Mouse (Mus musculus) cerebellum, postnatal 25 days (tissue): ENCODE results near the gene Dact1.

Source experiments
- DNase-seq, 2 experiments: peaks; one replicate each; pipeline ENCODE4 v3.0.0; 2021; ENCODE audit warnings: mixed read lengths in 2 of 2

Gene Dact1

DNA sequence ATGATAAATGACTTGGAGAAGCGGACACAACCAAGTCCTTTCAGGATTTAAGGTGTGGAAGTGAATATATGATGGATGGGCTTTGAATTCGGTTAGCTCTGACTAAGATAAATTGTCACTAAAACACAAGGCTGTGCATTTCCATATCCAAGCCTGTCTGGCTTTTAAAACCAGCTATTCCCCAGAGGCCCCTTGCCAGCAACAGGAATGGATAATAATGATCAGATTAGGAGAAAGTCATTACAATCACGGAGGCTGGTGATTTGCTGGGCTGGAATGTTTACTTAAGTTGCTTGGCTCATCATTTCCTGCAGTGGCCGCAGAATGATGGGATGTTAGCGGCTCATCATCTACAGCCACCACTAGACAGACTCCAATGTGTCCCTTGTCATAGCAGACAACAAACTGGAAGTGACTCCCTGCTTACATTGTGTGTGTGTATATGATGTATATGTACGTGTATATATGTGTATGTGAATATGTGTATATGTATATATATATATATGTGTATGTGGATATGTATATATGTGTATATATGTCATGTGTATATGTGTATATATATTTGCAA lies 28.3 kb downstream of the Dact1 start:
- no peak for DNase-seq

DNA sequence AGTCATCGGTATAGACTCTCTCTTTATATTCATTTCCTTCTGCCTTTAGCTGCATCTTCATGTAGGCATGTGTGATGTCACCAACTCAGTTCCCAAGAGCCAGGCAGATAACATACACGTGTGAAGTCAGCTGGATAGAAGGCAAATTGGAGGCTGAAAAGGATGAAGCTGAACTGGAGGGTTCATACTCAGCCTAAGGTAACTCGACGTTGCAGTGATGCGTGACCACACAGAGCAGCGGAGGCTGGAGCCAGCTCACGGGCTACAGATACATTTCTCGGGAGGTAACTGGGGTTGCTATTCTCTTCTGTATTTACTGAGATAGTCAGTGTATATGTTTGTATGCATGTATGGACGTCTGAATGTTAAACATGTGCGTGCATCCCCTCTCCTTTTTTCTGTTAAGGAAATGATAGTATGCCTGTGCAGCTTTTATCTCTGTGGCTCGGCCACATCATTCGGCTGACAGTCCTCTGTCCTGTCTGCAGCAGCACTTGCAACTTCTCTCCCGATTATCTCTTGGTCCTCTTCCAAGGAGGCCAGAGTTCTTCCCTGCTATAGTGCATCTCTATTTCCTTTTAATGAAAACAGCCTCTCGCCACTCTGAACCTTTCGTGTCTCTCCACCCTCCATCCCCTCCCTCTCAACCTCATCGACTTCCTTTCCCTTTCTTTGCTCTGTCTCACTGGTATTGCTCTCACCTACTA lies 29.6 kb downstream of the Dact1 start:
- no peak for DNase-seq

DNA sequence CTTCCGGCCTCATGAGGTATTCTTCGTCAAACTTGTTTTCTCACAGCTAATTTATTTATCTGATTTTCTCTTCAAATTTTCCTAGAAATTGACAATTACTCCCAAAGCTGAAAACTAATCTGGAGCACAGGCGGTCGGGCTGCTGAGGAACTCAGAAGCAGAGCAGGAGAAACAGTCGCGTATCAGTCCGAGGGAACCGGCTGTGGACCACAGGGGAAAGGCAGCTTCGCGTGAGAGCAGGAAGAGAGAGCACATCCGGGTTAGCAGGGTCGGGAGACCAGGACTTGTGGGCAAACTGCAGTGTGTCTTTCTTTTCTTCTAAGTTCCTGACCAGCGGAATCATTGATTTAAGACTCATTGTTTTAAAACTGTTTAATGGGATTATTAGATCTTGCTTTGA lies 32.7 kb downstream of the Dact1 start:
- peak in 1 of 2 experiments; percentile 28 for DNase-seq

DNA sequence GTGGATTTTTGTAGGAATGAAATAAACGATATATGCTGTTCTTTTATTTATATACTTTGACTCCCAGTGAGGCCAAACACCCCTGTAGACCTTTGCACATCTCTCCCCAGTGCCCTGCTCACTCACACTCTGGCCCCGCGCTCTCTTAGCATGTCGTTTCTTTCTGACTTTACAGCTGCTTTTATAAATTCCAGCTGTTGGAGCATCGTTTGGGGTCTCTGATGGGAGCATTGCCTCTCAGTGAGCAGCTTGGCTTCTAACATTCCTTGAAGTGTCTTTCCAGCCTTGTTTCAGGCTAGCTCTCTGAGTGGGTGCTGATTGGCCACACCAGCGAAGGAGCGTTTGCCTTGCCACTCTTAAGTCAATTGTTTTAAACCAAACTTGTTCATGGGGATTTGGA lies 35.8 kb downstream of the Dact1 start:
- no peak for DNase-seq

DNA sequence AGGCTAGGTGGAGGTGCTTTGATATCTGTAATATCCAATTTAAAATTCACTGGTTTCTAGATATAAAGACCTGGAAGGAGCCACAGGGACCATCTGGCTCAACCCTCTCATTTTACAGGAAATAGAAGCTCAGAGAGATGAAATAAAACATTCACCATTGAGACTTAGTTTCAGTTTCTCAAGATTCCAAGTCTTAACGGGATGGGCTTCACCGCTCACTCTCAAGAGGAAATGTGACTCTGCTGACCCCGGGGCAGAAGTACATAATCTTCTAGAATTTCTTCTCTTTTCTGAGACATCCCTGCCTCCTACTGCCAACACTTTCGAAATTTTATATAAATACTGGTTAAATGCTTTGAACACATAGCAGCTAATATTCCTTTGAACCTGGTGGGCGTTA lies 36.4 kb downstream of the Dact1 start:
- no peak for DNase-seq

DNA sequence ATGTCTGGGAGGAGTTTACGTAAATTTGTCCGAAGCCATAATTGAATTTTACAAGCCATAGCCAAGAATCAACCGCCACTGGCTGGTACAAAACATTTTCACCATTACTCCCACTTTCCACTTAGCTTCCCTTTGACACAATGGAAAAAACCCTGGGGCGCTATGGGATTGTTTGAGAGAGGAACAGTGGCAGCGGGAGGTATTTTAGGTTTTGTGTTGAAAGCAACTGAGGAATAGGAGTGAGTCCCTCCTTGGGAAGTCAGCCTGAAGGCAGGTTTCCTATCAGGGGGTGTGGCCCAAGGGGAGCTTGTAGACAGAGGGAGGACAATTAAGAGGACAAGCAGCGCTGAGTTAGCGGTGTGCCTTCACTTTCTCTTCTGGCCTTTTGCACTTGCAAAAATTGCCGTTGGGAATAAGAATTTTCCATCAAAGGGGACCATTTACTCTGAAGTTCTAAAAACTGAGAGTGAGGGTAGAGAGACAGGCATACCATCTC lies 38.8 kb downstream of the Dact1 start:
- DNase-seq = no peak

DNA sequence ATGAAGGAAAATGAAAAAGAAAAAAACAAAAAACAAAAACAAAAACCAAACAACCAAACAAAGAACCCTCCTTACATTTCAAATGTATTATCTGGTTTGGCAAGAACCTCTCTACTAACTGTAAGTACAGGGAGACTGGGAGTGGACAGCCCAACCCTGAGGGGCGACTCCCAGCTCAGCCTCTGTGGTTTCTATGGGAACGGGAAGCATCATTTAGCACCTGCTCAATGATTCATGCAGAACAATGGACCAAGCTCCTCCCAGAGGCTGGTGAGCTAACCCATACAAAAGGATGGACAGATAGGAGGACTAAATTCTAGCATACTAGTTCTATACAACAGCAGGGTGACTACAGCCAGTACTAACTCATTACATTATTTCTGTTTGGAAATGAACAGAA lies 40.4 kb downstream of the Dact1 start:
- DNase-seq = no peak

DNA sequence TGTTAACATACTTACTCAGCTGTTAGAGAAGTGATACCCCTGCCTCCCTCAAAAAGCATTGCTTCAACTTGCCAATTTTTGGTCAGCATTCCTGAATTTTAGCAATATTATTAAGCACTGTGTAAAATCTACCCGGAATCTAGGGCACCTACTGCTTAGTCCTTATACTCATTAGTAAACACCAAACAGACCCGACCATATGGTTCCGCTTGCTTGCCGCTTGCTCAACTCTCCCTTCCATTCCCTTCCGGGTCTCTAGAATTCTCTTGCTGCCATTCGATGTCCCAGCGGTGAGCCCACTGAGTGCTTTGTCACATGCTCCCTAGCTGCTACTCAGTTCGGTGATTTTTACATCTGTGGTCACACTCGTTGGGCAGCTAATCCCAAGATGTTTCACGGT lies 45.0 kb downstream of the Dact1 start:
- no peak for DNase-seq

DNA sequence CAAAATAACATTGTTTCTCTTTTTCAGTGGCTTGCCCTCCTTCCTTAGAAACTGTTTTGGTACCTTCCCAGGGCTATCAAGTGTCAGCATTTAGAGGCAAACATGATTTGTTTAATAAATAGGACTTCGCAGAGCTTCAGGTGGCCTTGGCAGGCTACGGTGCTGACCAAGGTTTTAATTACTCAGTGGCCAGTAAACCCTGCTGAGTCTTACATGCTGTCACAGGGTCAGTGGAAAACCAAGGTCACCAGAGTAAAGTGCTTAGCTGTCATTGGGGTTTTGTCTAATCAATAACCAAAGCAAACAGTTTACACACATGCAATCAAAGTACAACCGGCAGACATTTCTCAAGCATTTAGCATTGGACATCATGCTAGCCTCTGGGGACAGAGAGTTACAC lies 45.4 kb downstream of the Dact1 start:
- no peak for DNase-seq

DNA sequence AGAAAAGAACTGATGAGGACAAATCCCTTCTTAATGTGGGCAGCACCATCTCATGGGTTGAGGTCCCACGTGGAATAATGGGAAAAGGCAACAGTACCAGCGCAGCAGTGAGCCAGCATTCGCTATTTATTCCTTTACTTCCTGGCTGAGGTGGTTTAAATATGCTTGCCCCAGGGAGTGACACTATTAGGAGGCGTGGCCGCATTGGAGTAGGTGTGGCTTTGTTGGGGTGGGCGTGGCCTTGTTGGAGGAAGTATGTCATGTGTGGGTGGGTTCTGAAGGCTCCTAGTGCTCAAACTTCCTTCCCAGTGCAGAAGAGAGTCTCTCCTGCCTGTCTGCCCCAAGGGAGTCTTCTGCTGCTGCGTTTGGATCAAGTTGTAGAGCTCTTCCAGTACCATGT lies 51.9 kb downstream of the Dact1 start:
- DNase-seq = no peak

DNA sequence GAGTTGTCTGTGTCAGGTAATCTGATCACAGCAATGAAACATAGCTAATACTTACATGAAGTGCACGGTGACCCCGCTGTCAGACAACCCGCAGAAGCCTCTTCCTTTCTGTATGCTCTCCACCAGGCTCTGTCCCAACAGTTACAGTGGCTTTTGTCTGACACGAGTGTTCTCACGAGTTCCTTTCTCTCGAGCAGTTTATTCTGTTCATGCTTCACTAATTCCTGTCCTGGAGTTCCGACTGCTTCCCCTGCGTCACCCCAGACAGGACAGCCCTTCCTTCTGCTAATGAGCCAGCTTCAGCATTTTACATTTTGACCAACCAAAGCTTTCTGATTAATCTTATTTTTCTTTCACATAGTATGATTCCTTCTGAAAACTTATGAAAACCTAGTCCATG lies 52.7 kb downstream of the Dact1 start:
- no peak for DNase-seq

DNA sequence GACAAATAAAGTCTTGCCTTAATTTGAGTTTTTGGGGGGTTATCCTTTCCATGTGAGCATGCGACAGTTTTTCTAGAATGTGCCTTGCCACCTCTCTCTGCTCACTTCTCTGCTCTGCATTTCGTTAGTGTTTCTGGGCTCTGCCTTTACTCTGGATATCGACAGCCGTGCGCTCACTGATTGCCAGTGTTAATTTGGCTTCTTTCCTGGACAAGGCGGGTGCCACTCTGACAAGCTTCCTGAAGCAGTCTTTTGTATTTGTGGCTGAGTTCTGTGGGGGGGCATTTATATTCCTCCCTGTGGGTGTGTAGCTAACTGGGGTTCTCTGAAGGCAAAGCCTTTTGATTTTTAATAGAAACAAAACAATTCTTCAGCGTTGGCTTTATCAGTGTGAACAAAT lies 54.4 kb downstream of the Dact1 start:
- peak; percentile 39 to 57 for DNase-seq

DNA sequence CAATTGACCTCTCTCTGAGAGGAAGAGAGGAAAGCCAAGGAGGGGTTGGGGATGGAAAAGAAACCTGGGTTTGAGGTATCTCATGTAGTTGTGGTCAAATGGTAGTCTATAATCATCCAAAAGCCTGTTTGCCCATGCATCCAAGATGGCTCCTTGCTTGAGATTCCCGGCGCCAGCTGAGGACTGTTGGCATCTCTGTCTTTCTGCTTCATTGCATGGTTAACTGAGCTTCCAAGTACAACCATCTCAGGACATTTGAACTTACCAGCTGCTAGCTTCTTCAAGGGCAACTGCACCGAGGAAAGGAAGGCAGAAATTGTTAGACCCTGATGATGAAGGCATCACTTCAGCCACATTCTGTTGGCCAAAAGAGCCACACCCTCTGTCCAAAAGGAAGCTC lies 54.8 kb downstream of the Dact1 start:
- no peak for DNase-seq

DNA sequence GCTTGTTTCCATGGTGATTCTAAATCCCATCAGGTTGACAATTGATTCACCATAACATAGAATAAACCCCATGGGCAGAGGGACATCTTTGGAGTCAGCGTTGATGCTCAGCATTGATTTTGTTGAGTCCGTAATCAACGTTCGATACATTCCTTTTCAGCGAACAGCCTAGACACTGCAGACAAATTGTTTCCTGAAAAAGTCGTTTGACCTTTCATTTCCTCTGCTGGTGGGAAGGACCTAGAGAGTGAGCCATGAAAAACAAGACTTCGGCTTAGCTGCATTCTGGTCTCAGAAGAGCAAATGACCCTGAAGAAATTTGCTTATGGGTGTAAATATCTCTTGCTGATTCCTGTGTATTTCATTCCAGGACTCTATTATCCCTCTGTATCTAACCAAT lies 55.5 kb downstream of the Dact1 start:
- DNase-seq = no peak

DNA sequence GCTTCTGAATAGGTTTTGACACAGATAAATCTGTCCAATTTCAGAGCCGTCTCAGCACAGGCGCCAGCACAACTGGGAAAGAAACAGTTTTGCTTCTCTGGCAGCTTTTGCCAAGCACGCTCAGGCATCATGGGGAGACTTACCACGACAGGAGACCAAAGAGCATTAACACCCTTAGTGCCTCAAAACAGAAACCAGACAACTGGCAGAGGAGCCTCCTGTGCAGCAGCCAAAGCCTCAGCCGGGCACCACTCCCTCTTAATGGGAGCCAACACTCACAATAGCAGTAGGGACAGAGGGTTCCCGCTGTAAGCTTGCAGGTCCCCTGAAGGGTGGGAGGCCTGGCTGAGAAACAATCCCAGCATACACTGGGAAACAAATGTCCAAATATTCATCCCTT lies 56.5 kb downstream of the Dact1 start:
- DNase-seq = peak; percentile 70 to 73

DNA sequence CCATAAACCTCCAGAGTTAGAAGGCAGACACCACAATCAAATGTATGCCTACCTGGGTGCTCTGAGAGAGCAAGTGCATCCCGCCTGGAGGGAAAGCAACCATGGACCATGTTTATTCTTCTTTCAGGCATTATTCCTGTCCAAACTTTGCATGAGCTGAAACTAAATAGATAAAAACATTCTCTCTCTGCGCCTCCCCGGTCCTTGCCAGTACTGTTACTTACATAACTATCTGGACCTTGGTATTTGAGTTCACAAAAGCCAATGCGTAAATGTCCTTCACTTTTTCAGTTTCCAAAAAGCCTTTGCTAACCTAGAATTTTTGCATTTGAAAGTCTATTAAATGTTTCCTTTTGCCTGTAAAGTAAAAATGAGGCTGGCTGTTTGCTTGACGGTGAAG lies 58.9 kb downstream of the Dact1 start:
- DNase-seq = no peak
